Mouse (Mus musculus): ENCODE data around the gene Banp. TPM values are rescaled to one million over a fixed set of nuclear protein-coding genes. Genes with fewer than 3 reads are reported as not detected.

Gene Banp
- polyA plus RNA-seq, 1 experiment from 2014 or later = 36.6 TPM

DNA sequence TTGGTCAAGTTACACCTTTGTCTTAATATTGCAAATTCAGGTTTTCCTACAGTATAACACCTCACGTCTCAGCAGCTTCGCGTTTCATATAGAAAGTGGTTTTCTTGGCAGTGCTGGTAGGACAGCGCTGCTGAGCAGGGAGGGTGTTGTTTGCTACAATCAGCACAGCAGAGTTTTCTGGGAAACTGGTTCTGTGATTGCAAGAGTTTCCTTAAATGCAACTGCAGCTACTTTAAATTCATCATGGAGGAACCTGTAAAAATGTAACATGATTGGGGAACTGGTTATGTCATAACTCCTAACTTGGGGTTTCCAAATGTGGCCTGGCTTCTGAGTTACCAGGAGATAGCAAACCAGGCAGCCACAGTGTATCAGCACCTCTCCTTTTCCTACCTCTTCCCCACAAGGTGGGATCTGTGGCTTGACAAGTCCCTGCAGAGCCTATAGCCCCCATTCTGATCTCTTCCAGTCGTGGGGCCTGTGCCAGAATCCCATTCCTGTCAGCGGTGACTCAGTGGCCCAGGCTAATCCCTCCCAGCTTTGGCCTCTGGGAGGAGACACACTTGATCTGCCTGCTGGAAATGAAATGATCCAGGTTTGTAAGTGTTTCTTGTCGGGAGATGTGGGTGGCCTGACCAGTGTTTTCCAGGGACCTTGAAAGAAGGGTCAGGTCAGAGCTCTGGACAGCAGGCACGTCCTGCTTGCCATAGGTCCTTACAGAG, 70.7 kb downstream of the Banp start:
- H3K36me3 ChIP-seq (ENCODE audit: control insufficient read depth, insufficient read depth, low read length) = peaks cover 41% of the 10 kb centered on the region
- no peak overlapping the region for H3K27ac ChIP-seq (ENCODE audit: low read depth)

DNA sequence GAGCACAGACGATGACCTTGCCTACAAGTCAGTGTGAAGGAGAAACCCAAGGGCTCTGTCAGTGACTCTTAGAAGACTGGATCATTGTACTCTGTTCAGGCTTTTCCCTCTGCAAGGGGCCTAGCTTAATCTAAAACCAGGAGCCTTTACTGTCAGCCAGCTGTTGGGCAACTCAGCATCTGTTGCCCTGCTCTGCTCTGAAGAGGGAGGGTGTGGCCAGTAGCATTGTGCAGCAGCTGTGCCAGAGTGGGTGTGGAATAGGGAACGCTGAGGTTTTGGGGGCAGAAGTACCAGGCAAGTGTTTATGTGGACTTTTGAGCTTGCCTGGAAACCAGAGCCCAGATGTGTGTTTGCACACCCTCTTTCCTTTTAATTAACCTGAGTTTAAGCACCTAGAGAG, 72.2 kb downstream of the Banp start:
- Histone ChIP-seq H3K27me3 (replicated peaks; ENCODE audit: control insufficient read depth, insufficient read depth, low read length) (no peaks in the 10 kb centered on the region), H3K4me3 (ENCODE audit: low read depth, low read length) (no peak overlapping the region), H3K36me3 (ENCODE audit: control insufficient read depth, insufficient read depth, low read length) (peaks cover 53% of the 10 kb centered on the region), H3K4me1 (replicated peaks; ENCODE audit: control insufficient read depth, insufficient read depth, low read length) (no peaks in the 10 kb centered on the region), H3K4me2 (ENCODE audit: low read length) (no peak overlapping the region), H3K27ac (ENCODE audit: low read depth) (no peak overlapping the region), H3K9me3 (ENCODE audit: control insufficient read depth, low read length) (no peaks in the 10 kb centered on the region), H3K9ac (ENCODE audit: low read length) (no peak overlapping the region)
- WGBS = 74% methylated on average over 2 of the region's 2 CpGs
- DNase-seq (ENCODE audit: low spot score) (no peak), ATAC-seq (replicated peaks; ENCODE audit: low FRiP score, low TSS enrichment, low read depth) (no peak)

More for the DNA sequence above, 70.7 kb downstream of the Banp start:
- 77% methylated on average over 8 of the region's 8 CpGs for WGBS
- H3K4me3 ChIP-seq (ENCODE audit: low read depth, low read length) = no peak overlapping the region
- no peak overlapping the region for H3K4me2 ChIP-seq (ENCODE audit: low read length)
- DNase-seq (ENCODE audit: low spot score) (no peak), ATAC-seq (replicated peaks; ENCODE audit: low FRiP score, low TSS enrichment, low read depth) (no peak)
- H3K9me3 ChIP-seq (ENCODE audit: control insufficient read depth, low read length) = no peaks in the 10 kb centered on the region
- H3K9ac ChIP-seq (ENCODE audit: low read length) = no peak overlapping the region
- H3K4me1 ChIP-seq (replicated peaks; ENCODE audit: control insufficient read depth, insufficient read depth, low read length) = no peaks in the 10 kb centered on the region
- H3K27me3 ChIP-seq (replicated peaks; ENCODE audit: control insufficient read depth, insufficient read depth, low read length) = no peaks in the 10 kb centered on the region

DNA sequence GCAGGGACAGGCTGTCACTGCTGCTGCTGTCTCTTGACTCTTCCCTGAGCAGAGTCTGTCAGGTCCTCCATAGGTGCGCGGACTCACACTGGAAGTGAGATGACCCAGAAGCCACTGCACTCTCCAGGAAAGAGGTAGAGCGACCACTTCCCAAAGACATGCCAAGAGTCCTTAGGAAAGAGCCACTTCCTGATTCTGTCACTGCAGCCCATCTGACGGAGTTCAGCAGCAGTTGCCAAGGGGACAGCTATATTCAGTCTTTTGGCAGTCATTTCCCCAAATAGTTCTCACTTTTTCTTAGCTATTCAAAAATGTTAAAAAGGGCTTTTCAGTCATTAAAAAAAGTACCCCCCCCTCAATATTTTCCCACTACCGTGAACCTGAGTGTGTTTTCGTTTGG, 72.7 kb downstream of the Banp start:
- Histone ChIP-seq H3K9me3 (ENCODE audit: control insufficient read depth, low read length) (no peaks in the 10 kb centered on the region), H3K9ac (ENCODE audit: low read length) (no peak overlapping the region), H3K36me3 (ENCODE audit: control insufficient read depth, insufficient read depth, low read length) (peaks cover 54% of the 10 kb centered on the region), H3K27ac (ENCODE audit: low read depth) (no peak overlapping the region), H3K4me2 (ENCODE audit: low read length) (no peak overlapping the region), H3K4me1 (replicated peaks; ENCODE audit: control insufficient read depth, insufficient read depth, low read length) (no peaks in the 10 kb centered on the region), H3K27me3 (replicated peaks; ENCODE audit: control insufficient read depth, insufficient read depth, low read length) (no peaks in the 10 kb centered on the region), H3K4me3 (ENCODE audit: low read depth, low read length) (no peak overlapping the region)
- WGBS = 83% methylated on average over 6 of the region's 6 CpGs
- DNase-seq (ENCODE audit: low spot score) = no peak
- ATAC-seq (replicated peaks; ENCODE audit: low FRiP score, low TSS enrichment, low read depth) = no peak

DNA sequence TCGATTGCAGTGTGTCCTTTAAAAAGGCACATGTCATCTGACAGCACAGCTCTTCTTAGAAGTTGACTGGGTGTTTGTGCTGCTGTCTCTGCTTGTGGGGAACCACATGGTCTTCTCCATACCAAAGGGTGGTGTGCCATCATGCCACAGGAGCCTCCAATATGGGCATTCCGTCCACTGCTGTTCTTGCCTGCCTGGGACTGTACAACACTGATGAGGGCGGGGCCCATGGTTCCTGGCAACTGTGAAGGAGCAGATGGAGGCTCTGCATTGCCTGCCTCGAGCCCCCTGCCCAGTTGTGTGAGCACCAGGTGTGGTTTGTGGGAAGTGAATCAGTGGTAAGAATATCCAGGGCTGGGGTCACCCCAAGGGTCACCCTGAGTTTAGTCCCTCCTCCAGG, 73.2 kb downstream of the Banp start:
- 85% methylated on average over 4 of the region's 4 CpGs for WGBS
- no peak overlapping the region for H3K4me3 ChIP-seq (ENCODE audit: low read depth, low read length)
- ATAC-seq (replicated peaks; ENCODE audit: low FRiP score, low TSS enrichment, low read depth) = no peak
- no peak overlapping the region for H3K4me2 ChIP-seq (ENCODE audit: low read length)
- H3K27me3 ChIP-seq (replicated peaks; ENCODE audit: control insufficient read depth, insufficient read depth, low read length) = no peaks in the 10 kb centered on the region
- DNase-seq (ENCODE audit: low spot score) = no peak
- no peak overlapping the region for H3K27ac ChIP-seq (ENCODE audit: low read depth)
- H3K4me1 ChIP-seq (replicated peaks; ENCODE audit: control insufficient read depth, insufficient read depth, low read length) = no peaks in the 10 kb centered on the region
- no peak overlapping the region for H3K9ac ChIP-seq (ENCODE audit: low read length)
- peaks cover 55% of the 10 kb centered on the region for H3K36me3 ChIP-seq (ENCODE audit: control insufficient read depth, insufficient read depth, low read length)
- H3K9me3 ChIP-seq (ENCODE audit: control insufficient read depth, low read length) = no peaks in the 10 kb centered on the region

DNA sequence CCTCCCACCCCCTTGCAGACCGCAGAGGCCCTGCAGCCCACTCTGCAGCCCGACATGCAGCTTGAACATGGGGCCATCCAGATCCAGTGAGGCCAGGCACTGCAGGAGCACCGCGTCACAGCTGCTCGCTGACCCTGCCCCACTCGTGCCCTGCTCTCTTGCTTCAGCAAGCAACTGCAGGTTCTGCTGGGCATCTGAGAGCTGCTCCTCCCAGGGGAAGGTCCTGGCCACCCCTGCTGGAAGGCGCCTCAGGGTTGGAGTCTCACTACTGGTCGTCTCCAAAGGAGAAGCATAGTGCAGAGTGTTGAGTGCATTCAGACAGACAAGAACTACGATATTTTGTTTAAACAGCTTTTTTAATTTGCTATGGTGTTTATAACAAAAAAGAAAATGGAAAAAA, 76.0 kb downstream of the Banp start:
- no peaks in the 10 kb centered on the region for H3K9me3 ChIP-seq (ENCODE audit: control insufficient read depth, low read length)
- no peak overlapping the region for H3K9ac ChIP-seq (ENCODE audit: low read length)
- H3K4me2 ChIP-seq (ENCODE audit: low read length) = no peak overlapping the region
- peaks cover 55% of the 10 kb centered on the region for H3K36me3 ChIP-seq (ENCODE audit: control insufficient read depth, insufficient read depth, low read length)
- no peak overlapping the region for H3K27ac ChIP-seq (ENCODE audit: low read depth)
- WGBS = 95% methylated on average over 9 of the region's 9 CpGs
- no peaks in the 10 kb centered on the region for H3K4me1 ChIP-seq (replicated peaks; ENCODE audit: control insufficient read depth, insufficient read depth, low read length)
- H3K4me3 ChIP-seq (ENCODE audit: low read depth, low read length) = no peak overlapping the region
- no peak for DNase-seq (ENCODE audit: low spot score)
- ATAC-seq (replicated peaks; ENCODE audit: low FRiP score, low TSS enrichment, low read depth) = no peak
- no peaks in the 10 kb centered on the region for H3K27me3 ChIP-seq (replicated peaks; ENCODE audit: control insufficient read depth, insufficient read depth, low read length)

DNA sequence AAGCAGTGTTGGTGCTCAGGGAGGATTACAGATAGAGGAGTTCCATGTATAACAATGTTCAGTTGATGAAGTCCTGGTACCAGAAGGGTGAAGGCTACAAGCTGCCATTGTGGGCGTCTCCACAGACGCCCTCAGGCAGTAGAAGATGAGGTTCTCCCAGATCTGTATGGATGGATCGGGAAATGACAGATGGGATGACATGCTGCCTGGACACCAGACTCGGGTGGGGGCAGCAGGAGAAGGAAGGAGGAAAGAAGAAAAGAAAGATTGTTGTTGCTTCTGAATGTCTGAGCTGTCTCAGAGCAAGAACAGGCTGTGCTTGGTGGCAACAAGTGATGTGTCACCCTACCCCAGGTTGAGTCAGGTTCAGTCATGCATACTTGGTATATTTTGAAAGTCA, 78.6 kb downstream of the Banp start:
- no peak overlapping the region for H3K9ac ChIP-seq (ENCODE audit: low read length)
- H3K27me3 ChIP-seq (replicated peaks; ENCODE audit: control insufficient read depth, insufficient read depth, low read length) = no peaks in the 10 kb centered on the region
- H3K4me1 ChIP-seq (replicated peaks; ENCODE audit: control insufficient read depth, insufficient read depth, low read length) = no peaks in the 10 kb centered on the region; the same call in 1 of the 2 replicates
- H3K4me2 ChIP-seq (ENCODE audit: low read length) = no peak overlapping the region
- DNase-seq (ENCODE audit: low spot score) (no peak), ATAC-seq (replicated peaks; ENCODE audit: low FRiP score, low TSS enrichment, low read depth) (no peak)
- H3K4me3 ChIP-seq (ENCODE audit: low read depth, low read length) = no peak overlapping the region
- no peak overlapping the region for H3K27ac ChIP-seq (ENCODE audit: low read depth)
- H3K36me3 ChIP-seq (ENCODE audit: control insufficient read depth, insufficient read depth, low read length) = peaks cover 41% of the 10 kb centered on the region
- H3K9me3 ChIP-seq (ENCODE audit: control insufficient read depth, low read length) = no peaks in the 10 kb centered on the region
- 73% methylated on average over 4 of the region's 4 CpGs for WGBS

DNA sequence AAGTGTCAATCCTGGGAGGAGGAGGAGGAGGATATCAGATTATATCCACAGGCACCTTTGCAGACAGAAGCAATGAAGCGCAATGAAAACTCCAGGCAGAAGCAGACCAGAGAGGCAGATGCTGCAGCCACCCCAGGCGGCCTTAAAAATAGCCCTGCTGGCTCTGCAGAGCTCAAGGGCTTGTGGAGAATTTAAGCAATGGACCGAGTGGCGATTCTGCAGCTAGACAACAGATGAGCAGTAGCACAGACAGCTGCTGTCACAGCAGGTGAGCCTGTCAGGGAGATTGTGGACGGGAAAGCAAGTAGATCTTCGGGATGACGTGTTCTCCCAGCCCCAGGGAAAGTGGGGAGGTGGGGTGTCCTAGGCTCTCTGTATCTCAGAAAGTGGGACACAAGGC, 81.4 kb downstream of the Banp start:
- no peak overlapping the region for H3K4me3 ChIP-seq (ENCODE audit: low read depth, low read length)
- H3K4me2 ChIP-seq (ENCODE audit: low read length) = no peak overlapping the region
- 61% methylated on average over 7 of the region's 7 CpGs for WGBS
- H3K9ac ChIP-seq (ENCODE audit: low read length) = no peak overlapping the region
- no peaks in the 10 kb centered on the region; the same call in 1 of the 2 replicates for H3K4me1 ChIP-seq (replicated peaks; ENCODE audit: control insufficient read depth, insufficient read depth, low read length)
- DNase-seq (ENCODE audit: low spot score) (no peak), ATAC-seq (replicated peaks; ENCODE audit: low FRiP score, low TSS enrichment, low read depth) (no peak)
- no peak overlapping the region for H3K27ac ChIP-seq (ENCODE audit: low read depth)
- H3K27me3 ChIP-seq (replicated peaks; ENCODE audit: control insufficient read depth, insufficient read depth, low read length) = no peaks in the 10 kb centered on the region
- no peaks in the 10 kb centered on the region for H3K9me3 ChIP-seq (ENCODE audit: control insufficient read depth, low read length)
- H3K36me3 ChIP-seq (ENCODE audit: control insufficient read depth, insufficient read depth, low read length) = peaks cover 20% of the 10 kb centered on the region

DNA sequence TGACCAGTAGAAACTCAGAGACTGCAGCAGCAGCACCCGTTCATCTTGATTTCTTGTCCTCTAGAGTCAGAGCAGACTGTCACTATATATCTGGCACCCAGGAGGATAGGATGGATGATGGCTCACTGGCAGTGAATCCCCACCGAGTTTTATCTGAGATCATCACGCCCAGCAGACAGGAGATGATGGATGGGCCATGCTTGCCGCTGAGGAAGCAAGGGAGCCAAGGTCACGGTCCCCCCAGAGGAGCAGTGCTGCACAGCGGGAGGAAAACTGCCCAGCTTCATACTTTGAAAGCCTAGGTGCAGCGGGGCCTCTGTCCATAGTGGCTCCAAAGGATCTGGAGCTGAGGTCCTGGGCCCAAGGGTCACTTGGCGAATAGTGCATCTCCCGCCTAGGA, 83.2 kb downstream of the Banp start:
- WGBS = 26% methylated on average over 9 of the region's 9 CpGs
- Histone ChIP-seq H3K9ac (ENCODE audit: low read length) (no peak overlapping the region), H3K27me3 (replicated peaks; ENCODE audit: control insufficient read depth, insufficient read depth, low read length) (no peaks in the 10 kb centered on the region), H3K4me1 (replicated peaks; ENCODE audit: control insufficient read depth, insufficient read depth, low read length) (no peaks in the 10 kb centered on the region; the same call in 1 of the 2 replicates), H3K4me3 (ENCODE audit: low read depth, low read length) (no peak overlapping the region), H3K4me2 (ENCODE audit: low read length) (no peak overlapping the region), H3K27ac (ENCODE audit: low read depth) (no peak overlapping the region), H3K9me3 (ENCODE audit: control insufficient read depth, low read length) (no peaks in the 10 kb centered on the region), H3K36me3 (ENCODE audit: control insufficient read depth, insufficient read depth, low read length) (peaks cover 4% of the 10 kb centered on the region; the same call in 1 of the 2 replicates)
- DNase-seq (ENCODE audit: low spot score) (no peak), ATAC-seq (replicated peaks; ENCODE audit: low FRiP score, low TSS enrichment, low read depth) (no peak)

DNA sequence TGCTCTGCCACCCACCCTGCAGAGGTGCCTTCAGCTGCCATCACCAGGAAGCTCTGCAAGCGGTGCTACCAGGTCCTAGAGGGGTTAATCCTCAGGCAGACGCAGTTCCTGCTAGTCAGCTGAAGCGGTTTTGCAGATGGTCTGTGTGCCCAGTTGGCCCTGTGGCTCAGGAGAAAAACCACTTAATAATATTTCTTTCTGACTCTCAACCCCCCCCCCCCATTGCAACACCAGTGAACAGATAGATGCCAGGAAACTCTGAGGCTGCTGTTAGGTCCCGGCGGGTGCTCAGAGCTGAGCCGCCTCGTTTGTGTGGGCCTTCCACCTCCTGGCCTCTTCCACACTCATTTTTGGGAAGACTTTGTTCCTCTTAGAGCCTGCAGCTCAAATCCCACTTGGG, 86.0 kb downstream of the Banp start:
- H3K4me1 ChIP-seq (replicated peaks; ENCODE audit: control insufficient read depth, insufficient read depth, low read length) = no peaks in the 10 kb centered on the region; the same call in 1 of the 2 replicates
- 75% methylated on average over 7 of the region's 7 CpGs for WGBS
- H3K4me2 ChIP-seq (ENCODE audit: low read length) = no peak overlapping the region
- no peak overlapping the region for H3K4me3 ChIP-seq (ENCODE audit: low read depth, low read length)
- no peak for DNase-seq (ENCODE audit: low spot score)
- H3K36me3 ChIP-seq (ENCODE audit: control insufficient read depth, insufficient read depth, low read length) = no peaks in the 10 kb centered on the region
- no peaks in the 10 kb centered on the region for H3K27me3 ChIP-seq (replicated peaks; ENCODE audit: control insufficient read depth, insufficient read depth, low read length)
- H3K27ac ChIP-seq (ENCODE audit: low read depth) = no peak overlapping the region
- H3K9ac ChIP-seq (ENCODE audit: low read length) = no peak overlapping the region
- H3K9me3 ChIP-seq (ENCODE audit: control insufficient read depth, low read length) = no peaks in the 10 kb centered on the region
- ATAC-seq (replicated peaks; ENCODE audit: low FRiP score, low TSS enrichment, low read depth) = no peak

All from intestine, embryonic 14.5 days (tissue).